Mouse (Mus musculus) lung, embryonic 14.5 days (tissue): ENCODE results near the gene Icos. TPM values are rescaled to one million over a fixed set of nuclear protein-coding genes. Genes with fewer than 3 reads are reported as not detected.

ENCODE experiments used
- ATAC-seq: fragments of 200-750 bp; cut with Nextera tagmentation; 2 replicates; pipeline ENCODE4 v1.8.0; 2017; ENCODE audit warnings: mild to moderate bottlenecking, moderate TSS enrichment, moderate library complexity; ENCODE audit not compliant: insufficient read depth
- DNase-seq: peaks from one replicate; pipeline ENCODE4 v3.0.0-alpha.2; 2015
- H3K27ac ChIP-seq: fragments of 300-500 bp; sonication (generic); 2 replicates; pipeline ENCODE4 v1.5.1; 2014; ENCODE audit warnings: low read depth, mild to moderate bottlenecking, moderate library complexity
- H3K27me3 ChIP-seq: fragments of 300-500 bp; sonication (generic); 2 replicates; pipeline ENCODE4 v1.6.1; 2014; ENCODE audit warnings: low read length, control low read depth; ENCODE audit not compliant: insufficient read depth
- H3K36me3 ChIP-seq: fragments of 300-500 bp; sonication (generic); 2 replicates; pipeline ENCODE4 v1.6.1; 2014; ENCODE audit warnings: control low read depth; ENCODE audit not compliant: insufficient read depth
- H3K4me1 ChIP-seq: fragments of 300-500 bp; sonication (generic); 2 replicates; pipeline ENCODE4 v1.6.1; 2014; ENCODE audit warnings: antibody characterized with exemption, control low read depth; ENCODE audit not compliant: insufficient read depth
- H3K4me2 ChIP-seq: fragments of 300-500 bp; sonication (generic); 2 replicates; pipeline ENCODE4 v1.6.1; 2014; ENCODE audit warnings: mild to moderate bottlenecking
- H3K4me3 ChIP-seq: fragments of 300-500 bp; sonication (generic); 2 replicates; pipeline ENCODE4 v1.5.1; 2014; ENCODE audit warnings: low read depth, low read length
- H3K9ac ChIP-seq: fragments of 300-500 bp; sonication (generic); 2 replicates; pipeline ENCODE4 v1.6.1; 2014
- H3K9me3 ChIP-seq: fragments of 300-500 bp; sonication (generic); 2 replicates; pipeline ENCODE4 v1.6.1; 2016; ENCODE audit warnings: low read depth, low read length, control low read depth
- CTCF ChIP-seq: IDR thresholded peaks from 2 replicates; pipeline ENCODE4 v1.5.1; 2016; ENCODE audit warnings: antibody characterized with exemption, low read depth
- WGBS: fragments of 180-500 bp; shearing (Covaris S2); extraction: QIAGEN DNeasy Blood & Tissue Kit; methylation state at CpG from one replicate; pipeline ENCODE4 v1.1.7; 2014; 5-methylcytosine and 5-hydroxymethylcytosine counted together
- polyA plus RNA-seq: library from polyadenylated mRNA; unstranded; fragments of >200 nt; fragmentation: Nextera tagmentation; extraction: Ambion mirVana; gene quantifications from 2 replicates; pipeline ENCODE4 v1.2.1, GENCODE M21; 2014

Gene Icos
- polyA plus RNA-seq, 1 experiment from 2014 or later: not detected

GRCm38 (mm10) chr1:60962095-60962494 lies 15.6 kb upstream of the Icos start:
- 77% methylated on average over 4 of the region's 4 CpGs for WGBS
- H3K4me1 ChIP-seq: no peaks in the 10 kb centered on the region
- no peak for ATAC-seq

GRCm38 (mm10) chr1:60967521-60967920 lies 10.2 kb upstream of the Icos start:
- TF ChIP-seq CTCF: no peak
- Histone ChIP-seq H3K27me3 (no peaks in the 10 kb centered on the region), H3K27ac (no peak overlapping the region), H3K4me2 (no peak overlapping the region), H3K4me3 (no peak overlapping the region), H3K36me3 (no peaks in the 10 kb centered on the region), H3K9me3 (no peaks in the 10 kb centered on the region), H3K4me1 (no peaks in the 10 kb centered on the region), H3K9ac (no peak overlapping the region)
- DNase-seq (no peak), ATAC-seq (no peak)
- WGBS: 40% methylated on average over 2 of the region's 2 CpGs

More at GRCm38 (mm10) chr1:60962095-60962494, 15.6 kb upstream of the Icos start:
- Histone ChIP-seq H3K9me3 (no peaks in the 10 kb centered on the region), H3K4me3 (no peak overlapping the region), H3K36me3 (no peaks in the 10 kb centered on the region), H3K27ac (no peak overlapping the region), H3K27me3 (no peaks in the 10 kb centered on the region), H3K4me2 (no peak overlapping the region), H3K9ac (no peak overlapping the region)
- DNase-seq: no peak
- TF ChIP-seq CTCF: 0 out of 2 replicates have a peak, but pooled peaks have one; percentile 14

- 71% methylated on average over 1 of the region's 1 CpGs for WGBS
- H3K27ac ChIP-seq: no peak overlapping the region
- no peak for ATAC-seq
These were observed 6.9 kb upstream of the Icos start for GRCm38 (mm10) chr1:60970846-60971245.

GRCm38 (mm10) chr1:60974221-60974620 lies 3.5 kb upstream of the Icos start:
- no peak overlapping the region for H3K4me2 ChIP-seq
- 91% methylated on average over 3 of the region's 3 CpGs for WGBS
- H3K4me3 ChIP-seq: no peak overlapping the region
- no peak overlapping the region for H3K9ac ChIP-seq
- no peaks in the 10 kb centered on the region for H3K9me3 ChIP-seq
- ATAC-seq: no peak
- H3K27me3 ChIP-seq: no peaks in the 10 kb centered on the region
- H3K4me1 ChIP-seq: no peaks in the 10 kb centered on the region
- H3K27ac ChIP-seq: no peak overlapping the region
- no peaks in the 10 kb centered on the region for H3K36me3 ChIP-seq
- no peak for DNase-seq
- TF ChIP-seq CTCF: no peak

More at GRCm38 (mm10) chr1:60970846-60971245, 6.9 kb upstream of the Icos start:
- H3K9ac ChIP-seq: no peak overlapping the region
- H3K36me3 ChIP-seq: no peaks in the 10 kb centered on the region
- no peaks in the 10 kb centered on the region for H3K9me3 ChIP-seq
- no peak for DNase-seq
- H3K4me1 ChIP-seq: no peaks in the 10 kb centered on the region
- H3K27me3 ChIP-seq: no peaks in the 10 kb centered on the region
- no peak overlapping the region for H3K4me2 ChIP-seq
- H3K4me3 ChIP-seq: no peak overlapping the region
- TF ChIP-seq CTCF: no peak

GRCm38 (mm10) chr1:60975646-60976294 lies 2.0 kb upstream of the Icos start:
- WGBS: 76% methylated on average over 5 of the region's 5 CpGs
- Histone ChIP-seq H3K4me3 (no peak overlapping the region), H3K4me2 (no peak overlapping the region), H3K36me3 (no peaks in the 10 kb centered on the region), H3K27me3 (no peaks in the 10 kb centered on the region), H3K9ac (no peak overlapping the region), H3K9me3 (no peaks in the 10 kb centered on the region), H3K4me1 (no peaks in the 10 kb centered on the region), H3K27ac (no peak overlapping the region)
- no peak for ATAC-seq
- TF ChIP-seq CTCF: no peak
- DNase-seq: no peak

- Histone ChIP-seq H3K4me2 (no peak overlapping the region), H3K4me3 (no peak overlapping the region), H3K27ac (no peak overlapping the region), H3K36me3 (no peaks in the 10 kb centered on the region), H3K4me1 (no peaks in the 10 kb centered on the region), H3K27me3 (no peaks in the 10 kb centered on the region), H3K9ac (no peak overlapping the region), H3K9me3 (no peaks in the 10 kb centered on the region)
- DNase-seq (peak; percentile 55), ATAC-seq (no peak)
- 51% methylated on average over 7 of the region's 7 CpGs for WGBS
- TF ChIP-seq CTCF: no peak
These were observed 1.6 kb downstream of the Icos start for GRCm38 (mm10) chr1:60979126-60979842.

- no peaks in the 10 kb centered on the region for H3K27me3 ChIP-seq
- H3K4me1 ChIP-seq: no peaks in the 10 kb centered on the region
- no peak for TF ChIP-seq CTCF
- DNase-seq (no peak), ATAC-seq (no peak)
- no peak overlapping the region for H3K27ac ChIP-seq
- H3K9ac ChIP-seq: no peak overlapping the region
- H3K4me3 ChIP-seq: no peak overlapping the region
- H3K4me2 ChIP-seq: no peak overlapping the region
- 82% methylated on average over 2 of the region's 2 CpGs for WGBS
- no peaks in the 10 kb centered on the region for H3K9me3 ChIP-seq
- H3K36me3 ChIP-seq: no peaks in the 10 kb centered on the region
These were observed 2.1 kb downstream of the Icos start for GRCm38 (mm10) chr1:60979843-60980235.
